In the genomic region with DNA sequence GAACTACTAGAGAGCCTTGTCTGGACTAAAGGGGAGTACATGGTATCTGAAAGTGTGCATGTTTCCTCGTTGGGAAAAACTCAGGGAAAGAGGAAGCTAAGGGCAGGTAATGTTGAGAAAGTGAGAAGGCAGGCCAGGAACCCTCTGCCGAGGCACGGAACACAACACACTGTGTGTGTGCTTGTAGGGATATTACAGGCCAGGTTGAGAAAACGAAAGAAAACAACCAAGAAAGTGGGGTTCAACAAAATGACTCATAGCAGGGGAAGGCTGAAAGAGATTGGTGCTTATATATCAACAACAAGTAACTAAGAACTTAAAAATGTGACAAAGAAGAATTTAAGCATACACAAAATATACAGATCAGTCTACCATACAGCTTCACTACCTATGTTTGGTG, we compare ENCODE assay signal across 23 mouse cellular contexts.
DNase-seq lines count a peak whose midpoint lies in the region; ATAC-seq lines count a peak whose summit lies in the region.
"Had no signal": no experiment of that assay in that cellular context is flagged by ENCODE, and none has a peak within 500 bp of the region (broad histone marks: within the 10 kb centered on the region; RNA-seq: fewer than 3 reads in every experiment).

No protein-coding gene starts in this region.

- peaks cover 79% of the 10 kb centered on the region for H3K4me1 ChIP-seq in liver, embryonic 13.5 days (replicated peaks)
- peaks cover 32% of the 10 kb centered on the region for H3K4me1 ChIP-seq in liver, embryonic 11.5 days (replicated peaks; ENCODE audit: control insufficient read depth, insufficient read depth, low read length)
- H3K4me1 ChIP-seq in liver, embryonic 15.5 days (replicated peaks), result peaks cover 67% of the 10 kb centered on the region
- H3K4me1 ChIP-seq: limb, embryonic 15.5 days; neural tube, embryonic 15.5 days had no signal

- no peak overlapping the region for H3K9ac ChIP-seq in liver, embryonic 13.5 days
- no peak overlapping the region for H3K9ac ChIP-seq in liver, embryonic 11.5 days (ENCODE audit: low read depth, low read length)
- H3K9ac ChIP-seq in liver, embryonic 15.5 days, result no peak overlapping the region
- H3K9ac ChIP-seq: heart, embryonic 13.5 days; limb, embryonic 15.5 days; lung, embryonic 15.5 days; neural tube, embryonic 15.5 days had no signal

- no peak for DNase-seq in liver, embryonic 13.5 days
- DNase-seq in liver, embryonic 11.5 days (ENCODE audit: low spot score), result no peak
- DNase-seq in urinary bladder, adult 2 months (ENCODE audit: low spot score), result no peak
- DNase-seq in right cerebral cortex, adult 2 months (ENCODE audit: low spot score in 2 of 2), result no peak
- DNase-seq in retina, postnatal 1 day, result no peak
- DNase-seq: cerebellum, adult 11-12 months; gastrocnemius, adult 2 months; heart, postnatal 14 days; kidney, adult 18-20 months; kidney, postnatal 4 days; left cerebral cortex, postnatal 4 days; lung, postnatal 36 days; right cerebral cortex, postnatal 14 days; thymus, postnatal 25 days had no signal

- no peaks in the 10 kb centered on the region for H3K36me3 ChIP-seq in liver, embryonic 13.5 days
- H3K36me3 ChIP-seq in liver, embryonic 11.5 days (ENCODE audit: control insufficient read depth, insufficient read depth, low read length), result no peaks in the 10 kb centered on the region
- H3K36me3 ChIP-seq in liver, embryonic 15.5 days (replicated peaks), result no peaks in the 10 kb centered on the region
- H3K36me3 ChIP-seq: forebrain, embryonic 10.5 days; heart, embryonic 13.5 days; limb, embryonic 15.5 days; lung, embryonic 15.5 days; neural tube, embryonic 15.5 days had no signal

- H3K9me3 ChIP-seq in liver, embryonic 13.5 days (replicated peaks), result no peaks in the 10 kb centered on the region
- H3K9me3 ChIP-seq in liver, embryonic 11.5 days (ENCODE audit: control insufficient read depth, low read length), result no peaks in the 10 kb centered on the region
- H3K9me3 ChIP-seq in liver, embryonic 15.5 days (replicated peaks), result no peaks in the 10 kb centered on the region
- H3K9me3 ChIP-seq: forebrain, embryonic 10.5 days; heart, embryonic 13.5 days; limb, embryonic 15.5 days; lung, embryonic 15.5 days; neural tube, embryonic 15.5 days had no signal

- no peaks in the 10 kb centered on the region for H3K27me3 ChIP-seq in liver, embryonic 13.5 days
- no peaks in the 10 kb centered on the region for H3K27me3 ChIP-seq in liver, embryonic 11.5 days (replicated peaks; ENCODE audit: control insufficient read depth, insufficient read depth, low read length)
- no peaks in the 10 kb centered on the region for H3K27me3 ChIP-seq in liver, embryonic 15.5 days
- H3K27me3 ChIP-seq: heart, embryonic 13.5 days; limb, embryonic 15.5 days; lung, embryonic 15.5 days; neural tube, embryonic 15.5 days had no signal

- no peak overlapping the region for H3K4me3 ChIP-seq in liver, embryonic 13.5 days (replicated peaks)
- no peak overlapping the region for H3K4me3 ChIP-seq in liver, embryonic 11.5 days (ENCODE audit: low read depth, low read length)
- H3K4me3 ChIP-seq in liver, embryonic 15.5 days (replicated peaks), result no peak overlapping the region
- H3K4me3 ChIP-seq: forebrain, embryonic 10.5 days; gastrocnemius, adult 2 months; heart, embryonic 13.5 days; left cerebral cortex, adult 2 months; limb, embryonic 15.5 days; lung, embryonic 15.5 days; neural tube, embryonic 15.5 days had no signal

- H3K27ac ChIP-seq in liver, embryonic 13.5 days, result peak overlapping the region; percentile 21; the same call in 1 of the 2 replicates
- no peak overlapping the region for H3K27ac ChIP-seq in liver, embryonic 11.5 days (ENCODE audit: low read depth, low read length)
- 0 out of 2 replicates have a peak overlapping the region, but pooled peaks have one; percentile 42 for H3K27ac ChIP-seq in liver, embryonic 15.5 days (replicated peaks)
- H3K27ac ChIP-seq: forebrain, embryonic 10.5 days; gastrocnemius, adult 2 months; heart, embryonic 13.5 days; left cerebral cortex, adult 2 months; limb, embryonic 15.5 days; lung, embryonic 15.5 days; neural tube, embryonic 15.5 days had no signal

- 0 out of 2 replicates have a peak overlapping the region, but pooled peaks have one; percentile 1 for H3K4me2 ChIP-seq in liver, embryonic 13.5 days
- H3K4me2 ChIP-seq in liver, embryonic 11.5 days, result no peak overlapping the region
- no peak overlapping the region for H3K4me2 ChIP-seq in liver, embryonic 15.5 days
- H3K4me2 ChIP-seq: heart, embryonic 13.5 days; limb, embryonic 15.5 days; lung, embryonic 15.5 days; midbrain, embryonic 11.5 days; neural tube, embryonic 15.5 days had no signal

- 38% methylated on average over 4 of the region's 4 CpGs for WGBS in liver, embryonic 13.5 days (ENCODE audit: insufficient replicate concordance)
- 67% methylated on average over 4 of the region's 4 CpGs for WGBS in liver, embryonic 11.5 days
- WGBS in liver, embryonic 15.5 days (ENCODE audit: insufficient replicate concordance), result 44% methylated on average over 4 of the region's 4 CpGs

- ATAC-seq in liver, embryonic 13.5 days (ENCODE audit: low read depth), result no peak
- no peak for ATAC-seq in liver, embryonic 11.5 days (replicated peaks; ENCODE audit: low FRiP score)
- peak; percentile 67 for ATAC-seq in activated CD4-positive, CD25-positive, alpha-beta regulatory T cell, adult 4 months
- ATAC-seq in liver, embryonic 15.5 days (ENCODE audit: insufficient read depth), result no peak
